Mouse (Mus musculus): Measurements from ENCODE around the gene Ptpn9.

DNA sequence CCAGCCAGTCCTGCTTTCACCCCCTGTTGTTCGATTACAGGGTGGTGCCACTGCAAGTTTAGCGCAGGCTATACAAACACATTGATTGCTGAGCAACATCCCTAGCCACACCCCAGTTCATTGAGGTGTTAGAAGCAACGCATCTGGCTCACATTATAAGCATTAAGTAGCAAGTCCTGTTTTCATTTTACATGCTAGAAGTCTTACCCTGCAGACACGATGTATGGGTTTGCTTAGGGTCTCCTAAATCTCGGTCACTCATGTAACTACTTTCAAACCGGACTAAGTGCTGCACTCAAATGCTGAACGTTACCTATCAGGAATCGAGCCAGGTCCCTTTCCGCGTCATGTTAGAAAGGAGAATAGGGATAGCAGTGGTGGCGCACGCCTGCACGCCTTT is 45.0 kb upstream of the Ptpn9 start:
- TF ChIP-seq GATA1 (IDR thresholded peaks at IDR 0.05; ENCODE audit: low read length) (no peak), TAL1 (IDR thresholded peaks at IDR 0.05; ENCODE audit: low read length) (no peak)
